In genomic region chr9:64649892-64650291, GRCm38 (mm10) we compare ENCODE assay signal across 31 mouse cellular contexts.
DNase-seq lines count a peak whose midpoint lies in the region; ATAC-seq and TF ChIP-seq lines count a peak whose summit lies in the region.
"Had no signal": no experiment of that assay in that cellular context is flagged by ENCODE, and none has a peak within 500 bp of the region (broad histone marks: within the 10 kb centered on the region; RNA-seq: fewer than 3 reads in every experiment).

No protein-coding gene starts in this region.

- H3K4me3 ChIP-seq in midbrain, postnatal 0 days (ENCODE audit: low read depth, low read length) = no peak overlapping the region
- no peak overlapping the region for H3K4me3 ChIP-seq in midbrain, embryonic 10.5 days
- no peak overlapping the region for H3K4me3 ChIP-seq in neural tube, embryonic 14.5 days (ENCODE audit: low read depth, low read length)
- H3K4me3 ChIP-seq in embryonic facial prominence, embryonic 10.5 days = no peak overlapping the region
- H3K4me3 ChIP-seq in midbrain, embryonic 11.5 days (ENCODE audit: low read depth, low read length) = no peak overlapping the region
- H3K4me3 ChIP-seq: embryonic facial prominence, embryonic 15.5 days; forebrain, embryonic 12.5 days; heart, embryonic 10.5 days; heart, embryonic 15.5 days; midbrain, embryonic 15.5 days; neural tube, embryonic 12.5 days; stomach, embryonic 15.5 days had no signal

- 14% methylated on average over 2 of the region's 2 CpGs for WGBS in midbrain, postnatal 0 days
- 25% methylated on average over 2 of the region's 2 CpGs for WGBS in midbrain, embryonic 10.5 days
- WGBS in neural tube, embryonic 14.5 days = 21% methylated on average over 2 of the region's 2 CpGs
- WGBS in embryonic facial prominence, embryonic 10.5 days = 17% methylated on average over 2 of the region's 2 CpGs
- 14% methylated on average over 2 of the region's 2 CpGs for WGBS in midbrain, embryonic 11.5 days

- no peaks in the 10 kb centered on the region for H3K4me1 ChIP-seq in midbrain, postnatal 0 days (ENCODE audit: insufficient read depth, low read length)
- H3K4me1 ChIP-seq in midbrain, embryonic 10.5 days = peaks cover 12% of the 10 kb centered on the region
- no peaks in the 10 kb centered on the region for H3K4me1 ChIP-seq in neural tube, embryonic 14.5 days (ENCODE audit: control insufficient read depth, insufficient read depth, low read length)
- 0 out of 2 replicates have a peak, but pooled peaks cover 8% of the 10 kb centered on the region for H3K4me1 ChIP-seq in embryonic facial prominence, embryonic 10.5 days
- no peaks in the 10 kb centered on the region for H3K4me1 ChIP-seq in midbrain, embryonic 11.5 days (ENCODE audit: control insufficient read depth, insufficient read depth, low read length)
- H3K4me1 ChIP-seq: embryonic facial prominence, embryonic 15.5 days; forebrain, embryonic 12.5 days; heart, embryonic 15.5 days; stomach, embryonic 15.5 days had no signal

- no peak overlapping the region for H3K27ac ChIP-seq in midbrain, postnatal 0 days (ENCODE audit: low read depth, low read length)
- no peak overlapping the region for H3K27ac ChIP-seq in midbrain, embryonic 10.5 days (replicated peaks)
- peak overlapping the region; percentile 36; the same call in 1 of the 2 replicates for H3K27ac ChIP-seq in neural tube, embryonic 14.5 days (ENCODE audit: low read depth, low read length)
- H3K27ac ChIP-seq in embryonic facial prominence, embryonic 10.5 days (replicated peaks) = no peak overlapping the region
- no peak overlapping the region for H3K27ac ChIP-seq in midbrain, embryonic 11.5 days (ENCODE audit: low read depth, low read length)
- H3K27ac ChIP-seq: embryonic facial prominence, embryonic 15.5 days; forebrain, embryonic 12.5 days; heart, embryonic 10.5 days; heart, embryonic 15.5 days; kidney, postnatal 0 days; liver, embryonic 14.5 days; macrophage; neural tube, embryonic 12.5 days; stomach, embryonic 15.5 days had no signal

- peak; percentile 42 for DNase-seq in midbrain, postnatal 0 days (ENCODE audit: low spot score)
- no peak for DNase-seq in midbrain, embryonic 10.5 days (ENCODE audit: low spot score)
- DNase-seq in cerebellum, adult 18-20 months = peak; percentile 49 to 63
- DNase-seq in cerebellum, adult 9-11 months = peak; percentile 75
- DNase-seq in embryonic facial prominence, embryonic 10.5 days (ENCODE audit: low spot score) = no peak
- DNase-seq in midbrain, embryonic 11.5 days (ENCODE audit: low spot score, missing footprints) = no peak
- DNase-seq in adrenal gland, postnatal 25 days = no peak
- DNase-seq: adrenal gland, adult 2 months; B cell, adult 2 months; forebrain, postnatal 0 days; gastrocnemius, postnatal 10 days; heart, postnatal 36 days; kidney, adult 8-10 months; kidney, postnatal 4 days; layer of hippocampus, postnatal 36 days; liver; lung, adult 2 months; lung, postnatal 10 days; right cerebral cortex, postnatal 25 days had no signal

- ATAC-seq in midbrain, postnatal 0 days (ENCODE audit: low FRiP score) = no peak
- no peak for ATAC-seq in neural tube, embryonic 14.5 days (ENCODE audit: low read depth)
- no peak for ATAC-seq in midbrain, embryonic 11.5 days (ENCODE audit: low FRiP score)
- ATAC-seq: forebrain, postnatal 0 days; intestine, embryonic 16.5 days; midbrain, embryonic 15.5 days had no signal

- H3K9ac ChIP-seq in midbrain, postnatal 0 days (replicated peaks; ENCODE audit: low read length, poor library complexity, severe bottlenecking) = no peak overlapping the region
- H3K9ac ChIP-seq in neural tube, embryonic 14.5 days (replicated peaks; ENCODE audit: low read depth, low read length) = no peak overlapping the region
- no peak overlapping the region for H3K9ac ChIP-seq in midbrain, embryonic 11.5 days (ENCODE audit: low read length)
- H3K9ac ChIP-seq: embryonic facial prominence, embryonic 15.5 days; forebrain, embryonic 12.5 days; forebrain, postnatal 0 days; heart, embryonic 15.5 days; liver, embryonic 14.5 days; midbrain, embryonic 15.5 days; neural tube, embryonic 12.5 days; stomach, embryonic 15.5 days had no signal

- H3K4me2 ChIP-seq in midbrain, postnatal 0 days (ENCODE audit: low read depth, low read length, poor library complexity, severe bottlenecking) = no peak overlapping the region
- H3K4me2 ChIP-seq in neural tube, embryonic 14.5 days (ENCODE audit: low read depth, low read length) = no peak overlapping the region
- H3K4me2 ChIP-seq in midbrain, embryonic 11.5 days = no peak overlapping the region
- H3K4me2 ChIP-seq: embryonic facial prominence, embryonic 15.5 days; forebrain, embryonic 12.5 days; heart, embryonic 15.5 days; midbrain, embryonic 15.5 days; neural tube, embryonic 12.5 days; stomach, embryonic 15.5 days had no signal

- no peak for TF ChIP-seq CTCF in midbrain, postnatal 0 days (IDR thresholded peaks at IDR 0.05)

- no peaks in the 10 kb centered on the region for H3K27me3 ChIP-seq in midbrain, postnatal 0 days (ENCODE audit: insufficient read depth, low read length)
- no peaks in the 10 kb centered on the region for H3K27me3 ChIP-seq in midbrain, embryonic 10.5 days (ENCODE audit: low read depth, poor library complexity, severe bottlenecking)
- H3K27me3 ChIP-seq in neural tube, embryonic 14.5 days (ENCODE audit: control insufficient read depth, insufficient read depth, low read length) = no peaks in the 10 kb centered on the region
- H3K27me3 ChIP-seq in embryonic facial prominence, embryonic 10.5 days (replicated peaks; ENCODE audit: low read depth, poor library complexity, severe bottlenecking) = no peaks in the 10 kb centered on the region; the same call in 1 of the 2 replicates
- no peaks in the 10 kb centered on the region for H3K27me3 ChIP-seq in midbrain, embryonic 11.5 days (ENCODE audit: control insufficient read depth, insufficient read depth, low read length)
- H3K27me3 ChIP-seq: embryonic facial prominence, embryonic 15.5 days; midbrain, embryonic 15.5 days; neural tube, embryonic 12.5 days; stomach, embryonic 15.5 days had no signal

- no peaks in the 10 kb centered on the region for H3K9me3 ChIP-seq in midbrain, postnatal 0 days (ENCODE audit: low read length)
- H3K9me3 ChIP-seq in midbrain, embryonic 10.5 days (replicated peaks) = no peaks in the 10 kb centered on the region
- no peaks in the 10 kb centered on the region for H3K9me3 ChIP-seq in neural tube, embryonic 14.5 days (ENCODE audit: control insufficient read depth, low read length)
- H3K9me3 ChIP-seq in embryonic facial prominence, embryonic 10.5 days = no peaks in the 10 kb centered on the region
- no peaks in the 10 kb centered on the region for H3K9me3 ChIP-seq in midbrain, embryonic 11.5 days (ENCODE audit: control insufficient read depth, low read length)
- H3K9me3 ChIP-seq: embryonic facial prominence, embryonic 15.5 days; forebrain, embryonic 12.5 days; heart, embryonic 10.5 days; heart, embryonic 15.5 days; midbrain, embryonic 15.5 days; neural tube, embryonic 12.5 days; stomach, embryonic 15.5 days had no signal

- no peaks in the 10 kb centered on the region for H3K36me3 ChIP-seq in midbrain, postnatal 0 days (ENCODE audit: insufficient read depth, low read length)
- H3K36me3 ChIP-seq in midbrain, embryonic 10.5 days = no peaks in the 10 kb centered on the region
- H3K36me3 ChIP-seq in neural tube, embryonic 14.5 days (ENCODE audit: control insufficient read depth, insufficient read depth, low read length) = no peaks in the 10 kb centered on the region
- no peaks in the 10 kb centered on the region for H3K36me3 ChIP-seq in embryonic facial prominence, embryonic 10.5 days (replicated peaks)
- no peaks in the 10 kb centered on the region for H3K36me3 ChIP-seq in midbrain, embryonic 11.5 days (ENCODE audit: control insufficient read depth, insufficient read depth, low read length)
- H3K36me3 ChIP-seq: embryonic facial prominence, embryonic 15.5 days; forebrain, embryonic 12.5 days; heart, embryonic 10.5 days; heart, embryonic 15.5 days; midbrain, embryonic 15.5 days; neural tube, embryonic 12.5 days; stomach, embryonic 15.5 days had no signal

Comparison
In these comparisons a context has a peak if more than half of its experiments do, and no peak if none do; other contexts are left out.
1. DNase-seq: peak in midbrain, postnatal 0 days (single experiment), cerebellum, adult 18-20 months (2 of 2) and cerebellum, adult 9-11 months (single experiment); none in midbrain, embryonic 10.5 days (single experiment), embryonic facial prominence, embryonic 10.5 days (single experiment), midbrain, embryonic 11.5 days (single experiment) and adrenal gland, postnatal 25 days (single experiment).